Mouse (Mus musculus) MEL (cell line): ENCODE measurements around the gene Samd11. TPM values are rescaled to one million over a fixed set of nuclear protein-coding genes. Genes with fewer than 3 reads are reported as not detected.

Experiments used
- DNase-seq: peaks from one replicate; pipeline ENCODE4 v3.0.0; 2011; ENCODE audit warnings: low read depth, low spot score
- H3K27ac ChIP-seq: 2 replicates; pipeline ENCODE4 v1.5.1; 2012; ENCODE audit warnings: low read depth, mild to moderate bottlenecking, control low read depth, low read length, moderate library complexity; ENCODE audit not compliant: control insufficient read depth
- H3K27me3 ChIP-seq, 2 experiments: fragments of 150-350 bp in 1 of 2; sonication (generic) in 1 of 2; 2 replicates each; pipeline ENCODE4 v1.6.1; 2012; ENCODE audit warnings: low read length in 2 of 2, mild to moderate bottlenecking in 2 of 2, improper control_type of control experiment in 1 of 2, moderate library complexity in 1 of 2; ENCODE audit not compliant: insufficient read depth in 2 of 2, control insufficient read depth in 1 of 2
- H3K36me3 ChIP-seq, 2 experiments: 2 replicates each; pipeline ENCODE4 v1.6.1; 2012 to 2014; ENCODE audit warnings: low read length in 2 of 2, improper control_type of control experiment in 1 of 2, inconsistent platforms in 1 of 2, mild to moderate bottlenecking in 1 of 2; ENCODE audit not compliant: insufficient read depth in 2 of 2, control insufficient read depth in 1 of 2
- H3K4me1 ChIP-seq, 2 experiments: fragments of 150-350 bp in 1 of 2; sonication (generic) in 1 of 2; 2 replicates each; pipeline ENCODE4 v1.6.1; 2012; ENCODE audit warnings: low read length in 2 of 2, improper control_type of control experiment in 1 of 2, mild to moderate bottlenecking in 1 of 2; ENCODE audit not compliant: insufficient read depth in 2 of 2, control insufficient read depth in 1 of 2
- H3K4me3 ChIP-seq, 2 experiments: fragments of 150-350 bp in 1 of 2; sonication (generic) in 1 of 2; 2 replicates each; pipeline ENCODE4 v1.5.1; 2012; ENCODE audit warnings: low read depth in 2 of 2, low read length in 2 of 2, mild to moderate bottlenecking in 2 of 2, moderate library complexity in 2 of 2, control low read depth in 1 of 2, improper control_type of control experiment in 1 of 2; ENCODE audit not compliant: control insufficient read depth in 1 of 2, insufficient read depth in 1 of 2
- H3K79me2 ChIP-seq: 2 replicates; pipeline ENCODE4 v1.6.1; 2012; ENCODE audit warnings: mild to moderate bottlenecking, low read length, moderate library complexity; ENCODE audit not compliant: control insufficient read depth, poor library complexity, insufficient read depth
- H3K9ac ChIP-seq: 2 replicates; pipeline ENCODE4 v1.6.1; 2012; ENCODE audit warnings: low read depth, mild to moderate bottlenecking, control low read depth, low read length, moderate library complexity; ENCODE audit not compliant: control insufficient read depth, poor library complexity, severe bottlenecking
- H3K9me3 ChIP-seq: fragments of 150-350 bp; sonication (generic); replicated peaks from 2 replicates; pipeline ENCODE4 v1.6.1; 2012; ENCODE audit warnings: mild to moderate bottlenecking, low read length, improper control_type of control experiment, moderate library complexity; ENCODE audit not compliant: insufficient read depth
- HCFC1 ChIP-seq: IDR thresholded peaks from 2 replicates; pipeline ENCODE4 v1.6.1; 2012; ENCODE audit warnings: low read depth, mild to moderate bottlenecking, inconsistent platforms, low read length, improper control_type of control experiment, moderate library complexity
- MAX ChIP-seq: IDR thresholded peaks from 2 replicates; pipeline ENCODE4 v1.6.1; 2011; ENCODE audit warnings: low read length, improper control_type of control experiment
- MXI1 ChIP-seq: IDR thresholded peaks from 2 replicates; pipeline ENCODE4 v1.6.1; 2011; ENCODE audit warnings: mild to moderate bottlenecking, low read depth, low read length, improper control_type of control experiment
- NELFE ChIP-seq: IDR thresholded peaks from 2 replicates; pipeline ENCODE4 v1.6.1; 2011; ENCODE audit warnings: low read depth, low read length, improper control_type of control experiment
- POLR2A ChIP-seq, 2 experiments: IDR thresholded peaks; 2 replicates each; pipeline ENCODE4 v1.6.1; 2011 to 2012; ENCODE audit warnings: low read length in 2 of 2, mild to moderate bottlenecking in 2 of 2, control low read depth in 1 of 2, improper control_type of control experiment in 1 of 2, low read depth in 1 of 2, moderate library complexity in 1 of 2; ENCODE audit not compliant: control insufficient read depth in 1 of 2, insufficient read depth in 1 of 2, poor library complexity in 1 of 2
- TCF12 ChIP-seq: IDR thresholded peaks from 2 replicates; pipeline ENCODE4 v1.6.1; 2014; ENCODE audit warnings: low read depth, mild to moderate bottlenecking, inconsistent platforms, low read length, improper control_type of control experiment, moderate library complexity
- polyA plus RNA-seq, 2 experiments: library from polyadenylated mRNA; stranded (reverse) in 1 of 2; unstranded in 1 of 2; fragments of >175 nt in 1 of 2; fragments of >200 nt in 1 of 2; gene quantifications; 2 replicates each; pipeline versions ENCODE4 v1.2.1 to v1.2.4; 2012; ENCODE audit warnings: low replicate concordance in 2 of 2, low read depth in 1 of 2; ENCODE audit not compliant: insufficient read length in 2 of 2, insufficient read depth in 1 of 2, missing spikeins in 1 of 2
- total RNA-seq: library from RNA; depleted of rRNA; stranded (reverse); fragments of 300-350 nt; gene quantifications from 2 replicates; pipeline ENCODE4 v1.2.3, GENCODE M21; 2012; rRNA removed

The Samd11 gene
- total and polyA plus RNA-seq, 3 experiments, result 1.7 to 4.1 TPM; not detected in 1

DNA sequence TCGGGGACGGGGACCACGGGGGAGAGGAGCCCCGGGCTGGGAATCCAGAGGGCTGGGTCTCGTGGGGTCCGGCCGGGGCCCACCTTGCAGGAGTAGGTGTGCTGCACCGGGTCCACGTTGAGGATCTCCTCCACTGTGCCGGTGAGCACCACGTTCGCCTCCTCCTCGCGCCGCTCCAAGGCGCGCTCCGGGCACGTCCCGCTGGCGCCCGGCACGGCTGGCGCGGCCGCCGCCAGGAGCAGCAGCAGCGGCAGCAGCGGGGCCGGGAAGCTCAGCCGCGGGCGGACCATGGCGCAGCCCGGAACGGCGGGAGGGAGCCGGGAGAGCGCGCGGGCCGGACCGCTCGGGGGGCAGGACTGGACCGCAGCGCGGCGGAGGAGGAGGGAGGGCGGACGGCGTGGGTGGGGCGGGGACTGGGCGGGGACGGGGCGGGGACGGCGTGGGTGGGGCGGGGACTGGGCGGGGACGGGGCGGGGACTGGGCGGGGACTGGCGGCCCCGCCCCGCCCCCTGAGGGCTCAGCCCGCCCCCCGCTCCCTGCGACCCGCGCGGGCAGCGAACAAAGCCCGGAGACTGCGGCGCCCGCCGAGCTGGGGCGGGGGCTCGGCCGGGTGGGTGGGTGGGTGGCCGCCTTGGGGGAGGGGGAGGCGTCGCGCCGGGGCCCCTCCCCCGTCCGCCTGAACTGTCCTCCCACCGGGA is 58.2 kb downstream of the Samd11 start, which contains the start of gene Agrn:
Gene Agrn, minus strand, starts transcription at position 358 of the 698 bp plus-strand sequence.
- Histone ChIP-seq H3K9ac (peak within 1 kb of the TSS; percentile 90), H3K27me3 (no peaks in the 10 kb centered on the region), H3K9me3 (no peaks in the 10 kb centered on the region), H3K4me3 (peak within 1 kb of the TSS; percentile 77 to 98), H3K79me2 (peaks cover 6% of the 10 kb centered on the region; the same call in 1 of the 2 replicates), H3K4me1 (peaks cover 9 to 13% of the 10 kb centered on the region in 2 experiments; a peak in 3 of 4 replicates), H3K36me3 (peaks cover 0 to 15% of the 10 kb centered on the region in 2 experiments; a peak in 2 of 4 replicates), H3K27ac (0 out of 2 replicates have a peak within 1 kb of the TSS, but pooled peaks have one; percentile 7)
- DNase-seq, result peak; percentile 50
- TF ChIP-seq NELFE, result peak; percentile 40
- 0 out of 2 replicates have a peak, but pooled peaks have one; percentile 3 for TF ChIP-seq TCF12
- TF ChIP-seq POLR2A (IDR thresholded peaks at IDR 0.05; ENCODE audit: control insufficient read depth in 1 of 2, insufficient read depth in 1 of 2, low read depth in 1 of 2, low read length in 2 of 2, poor library complexity in 1 of 2), result peak in 1 of 2 experiments; percentile 21; a peak in 1 of 4 replicates
- 0 out of 2 replicates have a peak, but pooled peaks have one; percentile 14 for TF ChIP-seq HCFC1
- TF ChIP-seq MXI1, result peak; percentile 38; the same call in 1 of the 2 replicates
- TF ChIP-seq MAX, result no peak

Other genes with a start within 250 kb of the Samd11 start
- 1.6 and 1.7 TPM in 2 replicates for gene Tnfrsf4, start 241.8 kb downstream of the Samd11 start, total RNA-seq
- gene Tnfrsf4, start 241.8 kb downstream of the Samd11 start, polyA plus RNA-seq, result 1 to 10 TPM in 1 of 2 experiments, not detected in 1; 2.7 TPM
- gene Tnfrsf18, start 229.5 kb downstream of the Samd11 start, total RNA-seq, result 13.6 and 16.2 TPM in 2 replicates
- 1 to 10 TPM in 1 of 2 experiments, not detected in 1; 9.3 TPM for gene Tnfrsf18, start 229.5 kb downstream of the Samd11 start, polyA plus RNA-seq
- gene Ttll10, start 196.2 kb downstream of the Samd11 start, total RNA-seq, result not detected in 2 replicates
- gene Ttll10, start 196.2 kb downstream of the Samd11 start, polyA plus RNA-seq, result under 1 TPM in 1 of 2 experiments, not detected in 1; 0.11 TPM
- 27.5 and 28.7 TPM in 2 replicates for gene 9430015G10Rik, start 145.7 kb downstream of the Samd11 start, total RNA-seq
- 10 to 100 TPM in 1 of 2 experiments, not detected in 1; 52.9 TPM for gene 9430015G10Rik, start 145.7 kb downstream of the Samd11 start, polyA plus RNA-seq
- 0.65 TPM in 2 replicates for gene Rnf223, start 125.1 kb downstream of the Samd11 start, total RNA-seq
- 1 to 10 TPM in 1 of 2 experiments, not detected in 1; 2.5 TPM for gene Rnf223, start 125.1 kb downstream of the Samd11 start, polyA plus RNA-seq
- gene Agrn, start 58.2 kb downstream of the Samd11 start, total RNA-seq, result 13.7 and 19.3 TPM in 2 replicates
- gene Agrn, start 58.2 kb downstream of the Samd11 start, polyA plus RNA-seq, result 10 to 100 TPM in 1 of 2 experiments, not detected in 1; 43.0 TPM
- 3.8 and 5.4 TPM in 2 replicates for gene Isg15, start 54.8 kb downstream of the Samd11 start, total RNA-seq
- gene Isg15, start 54.8 kb downstream of the Samd11 start, polyA plus RNA-seq, result 1 to 10 TPM in 1 of 2 experiments, not detected in 1; 4.8 TPM
- gene AW011738, start 52.4 kb downstream of the Samd11 start, total RNA-seq, result 1.9 and 3.2 TPM in 2 replicates
- gene AW011738, start 52.4 kb downstream of the Samd11 start, polyA plus RNA-seq, result 1 to 10 TPM in 1 of 2 experiments, not detected in 1; 3.8 TPM
- gene Perm1, start 39.8 kb downstream of the Samd11 start, total RNA-seq, result 0.10 and 0.19 TPM in 2 replicates
- 1 to 10 TPM in 1 of 2 experiments, not detected in 1; 1.8 TPM for gene Perm1, start 39.8 kb downstream of the Samd11 start, polyA plus RNA-seq
- gene Plekhn1, start 20.8 kb downstream of the Samd11 start, total RNA-seq, result 9.4 and 11.8 TPM in 2 replicates
- gene Plekhn1, start 20.8 kb downstream of the Samd11 start, polyA plus RNA-seq, result 10 to 100 TPM in 1 of 2 experiments, not detected in 1; 20.0 TPM
- 164 and 172 TPM in 2 replicates for gene Noc2l, start 19.6 kb downstream of the Samd11 start, total RNA-seq
- 100 to 1,000 TPM; 122 to 234 TPM for gene Noc2l, start 19.6 kb downstream of the Samd11 start, polyA plus RNA-seq
- not detected in 2 replicates for gene Vmn2r-ps159, start 75.4 kb upstream of the Samd11 start, total RNA-seq
- gene Vmn2r-ps159, start 75.4 kb upstream of the Samd11 start, polyA plus RNA-seq, result not detected